Mouse (Mus musculus): ENCODE measurements around the gene Olfr382. TPM values are rescaled to one million over a fixed set of nuclear protein-coding genes. Genes with fewer than 3 reads are reported as not detected.
"Not testable (repeated sequence)": the region's sequence is repeated elsewhere in the genome, so short reads cannot be mapped to it uniquely, and the experiment has no call there.

Olfr382 gene
- not detected in 2 replicates for polyA plus RNA-seq (2012; rRNA removed)

- TF ChIP-seq CTCF (IDR thresholded peaks at IDR 0.05; ENCODE audit: extremely low read depth, insufficient read length, insufficient replicate concordance, low read depth, low read length) (no peak), POLR2A (IDR thresholded peaks at IDR 0.05; ENCODE audit: low read depth, low read length) (no peak)
- H3K36me3 ChIP-seq (ENCODE audit: control insufficient read depth, insufficient read depth, low read length), result no peaks in the 10 kb centered on the region
- no peaks in the 10 kb centered on the region for H3K27me3 ChIP-seq (ENCODE audit: control insufficient read depth, insufficient read depth, low read length)
- no peak within 1 kb of the TSS for H3K4me3 ChIP-seq (ENCODE audit: low read depth, low read length)
- no peak within 1 kb of the TSS for H3K27ac ChIP-seq (ENCODE audit: insufficient read depth, low read depth, low read length)
- no peaks in the 10 kb centered on the region for H3K4me1 ChIP-seq (ENCODE audit: control insufficient read depth, insufficient read depth, insufficient read length, low read length)
Observed at GRCm38 (mm10) chr11:73517097-73517496, at the start of gene Olfr382. Gene Olfr382 (minus strand): TSS chr11:73517197.

GRCm38 (mm10) chr11:73528971-73529370 is 12.0 kb upstream of the Olfr382 start:
- not testable (repeated sequence) for H3K4me1 ChIP-seq (ENCODE audit: control insufficient read depth, insufficient read depth, insufficient read length, low read length); H3K27me3 ChIP-seq (ENCODE audit: control insufficient read depth, insufficient read depth, low read length); H3K36me3 ChIP-seq (ENCODE audit: control insufficient read depth, insufficient read depth, low read length); H3K4me3 ChIP-seq (ENCODE audit: low read depth, low read length); H3K27ac ChIP-seq (ENCODE audit: insufficient read depth, low read depth, low read length)
- 75% methylated on average over 1 of the region's 1 CpGs for WGBS

GRCm38 (mm10) chr11:73491503-73491902 is 25.5 kb downstream of the Olfr382 start, which contains the start of gene Olfr381:
Gene Olfr381 (minus strand): TSS chr11:73491603.
- Histone ChIP-seq H3K27me3 (ENCODE audit: control insufficient read depth, insufficient read depth, low read length) (no peaks in the 10 kb centered on the region), H3K36me3 (ENCODE audit: control insufficient read depth, insufficient read depth, low read length) (no peaks in the 10 kb centered on the region), H3K4me3 (ENCODE audit: low read depth, low read length) (no peak within 1 kb of the TSS), H3K27ac (ENCODE audit: insufficient read depth, low read depth, low read length) (no peak within 1 kb of the TSS), H3K4me1 (ENCODE audit: control insufficient read depth, insufficient read depth, insufficient read length, low read length) (no peaks in the 10 kb centered on the region)
- TF ChIP-seq POLR2A (IDR thresholded peaks at IDR 0.05; ENCODE audit: low read depth, low read length) (no peak), CTCF (IDR thresholded peaks at IDR 0.05; ENCODE audit: extremely low read depth, insufficient read length, insufficient replicate concordance, low read depth, low read length) (no peak)

Other genes starting within 250 kb of the Olfr382 start
- 0.17 and 0.86 TPM in 2 replicates for gene Trpv3, start 249.8 kb downstream of the Olfr382 start, polyA plus RNA-seq (2012; rRNA removed)
- 1.4 and 9.3 TPM in 2 replicates for gene Aspa, start 187.6 kb downstream of the Olfr382 start, polyA plus RNA-seq (2012; rRNA removed)
- gene Gm49340, start 187.5 kb downstream of the Olfr382 start, polyA plus RNA-seq (2012; rRNA removed), result not detected in 2 replicates
- gene Spata22, start 187.5 kb downstream of the Olfr382 start, polyA plus RNA-seq (2012; rRNA removed), result not detected in 2 replicates
- 0.22 TPM in 1 of 2 replicates, not detected in the other for gene Olfr20, start 166.4 kb downstream of the Olfr382 start, polyA plus RNA-seq (2012; rRNA removed)
- gene Olfr376, start 146.0 kb downstream of the Olfr382 start, polyA plus RNA-seq (2012; rRNA removed), result not detected in 2 replicates
- not detected in 2 replicates for gene Olfr1, start 117.6 kb downstream of the Olfr382 start, polyA plus RNA-seq (2012; rRNA removed)
- gene Olfr378, start 88.7 kb downstream of the Olfr382 start, polyA plus RNA-seq (2012; rRNA removed), result not detected in 2 replicates
- gene Olfr380, start 59.7 kb downstream of the Olfr382 start, polyA plus RNA-seq (2012; rRNA removed), result not detected in 2 replicates
- not detected in 2 replicates for gene Olfr381, start 25.6 kb downstream of the Olfr382 start, polyA plus RNA-seq (2012; rRNA removed)
- not detected in 2 replicates for gene Olfr385, start 75.8 kb upstream of the Olfr382 start, polyA plus RNA-seq (2012; rRNA removed)
- gene Olfr384, start 81.4 kb upstream of the Olfr382 start, polyA plus RNA-seq (2012; rRNA removed), result not detected in 2 replicates
- gene Zfp735, start 171.6 kb upstream of the Olfr382 start, polyA plus RNA-seq (2012; rRNA removed), result not detected in 2 replicates